Mouse (Mus musculus) kidney, postnatal 25 days (tissue): ENCODE results near the gene Hgf.

Source experiments
- DNase-seq, 2 experiments: peaks; one replicate each; pipeline ENCODE4 v3.0.0; 2021; ENCODE audit warnings: mixed read lengths in 2 of 2

The Hgf gene

GRCm38 (mm10) chr5:16553304-16554047 lies at the start of gene Hgf:
TSS of gene Hgf (plus strand) at chr5:16553495.
- peak; percentile 73 to 75 for DNase-seq

- no peak for DNase-seq
These were observed 46.5 kb upstream of the Hgf start for GRCm38 (mm10) chr5:16506702-16507350.

- DNase-seq, result no peak
These were observed 21.5 kb upstream of the Hgf start for GRCm38 (mm10) chr5:16531619-16532277.

- no peak for DNase-seq
These were observed 15.2 kb upstream of the Hgf start for GRCm38 (mm10) chr5:16538067-16538466.

GRCm38 (mm10) chr5:16541561-16542116 lies 11.7 kb upstream of the Hgf start:
- DNase-seq, result peak in 1 of 2 experiments; percentile 14

GRCm38 (mm10) chr5:16547490-16547889 lies 5.8 kb upstream of the Hgf start:
- no peak for DNase-seq

GRCm38 (mm10) chr5:16552647-16553046 lies 648 bp upstream of the Hgf start:
- no peak for DNase-seq

GRCm38 (mm10) chr5:16560247-16560646 lies 7.0 kb downstream of the Hgf start:
- no peak for DNase-seq

- no peak for DNase-seq
These were observed 15.7 kb downstream of the Hgf start for GRCm38 (mm10) chr5:16568997-16569396.

- peak in 1 of 2 experiments; percentile 10 for DNase-seq
These were observed 24.8 kb downstream of the Hgf start for GRCm38 (mm10) chr5:16577882-16578742.

GRCm38 (mm10) chr5:16595699-16596098 lies 42.4 kb downstream of the Hgf start:
- no peak for DNase-seq

GRCm38 (mm10) chr5:16597996-16598395 lies 44.7 kb downstream of the Hgf start:
- no peak for DNase-seq

- DNase-seq, result no peak
These were observed 48.2 kb downstream of the Hgf start for GRCm38 (mm10) chr5:16601463-16601862.

- DNase-seq, result no peak
These were observed 79.7 kb downstream of the Hgf start for GRCm38 (mm10) chr5:16632996-16633395.

GRCm38 (mm10) chr5:16646417-16646816 lies 93.1 kb downstream of the Hgf start:
- no peak for DNase-seq

GRCm38 (mm10) chr5:16647701-16648100 lies 94.4 kb downstream of the Hgf start:
- no peak for DNase-seq

- no peak for DNase-seq
These were observed 96.9 kb downstream of the Hgf start for GRCm38 (mm10) chr5:16650240-16650639.

- no peak for DNase-seq
These were observed 100.7 kb downstream of the Hgf start for GRCm38 (mm10) chr5:16654022-16654421.
